Mouse (Mus musculus): ENCODE measurements around the gene Manba.
"Not testable (repeated sequence)": the region's sequence is repeated elsewhere in the genome, so short reads cannot be mapped to it uniquely, and the experiment has no call there.

The Manba gene

DNA sequence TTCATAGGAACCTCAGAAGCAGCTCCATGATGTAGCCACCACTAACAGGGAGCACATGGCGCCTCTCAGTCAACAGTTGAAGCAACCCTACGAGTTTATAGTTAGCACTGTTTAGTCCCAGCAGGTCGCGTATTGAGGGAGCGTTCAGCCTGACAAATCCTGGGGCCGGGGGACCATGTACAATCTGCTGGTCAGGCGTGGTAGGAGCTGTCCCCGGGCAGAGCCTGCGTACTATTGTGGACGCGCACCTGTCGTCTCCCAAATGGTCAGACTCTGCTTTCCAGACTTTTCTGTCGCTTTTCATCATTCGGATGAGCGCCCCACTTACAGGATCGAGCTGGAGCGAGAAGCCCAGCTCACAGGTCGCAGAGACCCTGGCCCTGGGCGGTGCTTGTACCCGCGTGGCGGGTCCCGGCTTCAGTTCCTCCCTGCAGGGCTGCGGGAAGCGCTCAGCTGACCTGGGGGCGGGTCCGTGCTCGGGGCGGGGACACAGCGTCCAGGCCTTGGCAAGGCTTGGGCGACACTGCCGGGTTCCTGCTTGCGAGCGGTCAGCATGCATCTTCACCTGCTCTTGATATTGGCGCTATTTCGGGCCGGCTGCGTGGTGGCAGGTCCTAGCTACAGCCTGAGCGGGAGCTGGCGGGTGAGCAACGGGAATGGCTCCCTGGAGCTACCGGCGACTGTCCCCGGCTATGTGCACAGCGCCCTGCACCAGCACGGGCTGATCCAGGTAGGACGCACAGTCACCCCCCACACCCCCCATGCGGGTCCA, at the start of gene Manba:
Manba (plus strand) TSS at position 484 of the 772 bp plus-strand sequence.
- DNase-seq (ENCODE audit: extremely low spot score, low spot score): peak; percentile 75

DNA sequence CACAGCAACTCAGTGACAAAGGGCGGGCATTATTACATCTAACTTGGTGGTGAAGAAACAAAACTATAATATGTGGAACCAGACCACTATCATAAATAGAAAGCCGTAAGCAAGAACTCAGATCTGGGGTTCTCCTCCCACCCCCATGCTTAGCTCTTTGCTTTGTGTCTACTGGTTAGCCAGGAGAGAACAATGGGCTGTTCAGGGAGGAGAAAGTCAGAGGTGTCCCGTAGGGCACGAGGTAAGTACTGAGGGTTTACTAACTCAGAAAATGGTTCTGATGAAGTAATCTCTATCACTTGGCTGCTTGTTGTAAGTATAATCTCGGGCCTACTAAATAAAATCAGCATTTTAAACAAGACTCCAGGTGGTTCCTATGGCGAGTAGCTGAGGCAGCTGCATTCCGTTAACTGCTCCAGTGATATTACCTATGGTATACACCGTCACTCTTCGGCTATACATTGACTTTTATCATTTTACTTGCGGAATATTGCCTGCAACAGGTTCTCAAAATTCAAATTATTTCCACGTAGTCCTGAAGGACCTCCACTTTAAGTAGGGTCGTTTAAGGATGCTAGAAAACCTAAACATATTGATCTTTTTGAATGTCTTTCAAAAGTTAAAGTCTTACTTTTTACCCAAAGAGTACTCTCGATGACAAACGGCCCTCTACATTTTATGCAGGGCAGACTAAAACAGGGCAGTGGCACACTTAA, 48.4 kb upstream of the Manba start:
- DNase-seq (ENCODE audit: extremely low spot score, low spot score): no peak

DNA sequence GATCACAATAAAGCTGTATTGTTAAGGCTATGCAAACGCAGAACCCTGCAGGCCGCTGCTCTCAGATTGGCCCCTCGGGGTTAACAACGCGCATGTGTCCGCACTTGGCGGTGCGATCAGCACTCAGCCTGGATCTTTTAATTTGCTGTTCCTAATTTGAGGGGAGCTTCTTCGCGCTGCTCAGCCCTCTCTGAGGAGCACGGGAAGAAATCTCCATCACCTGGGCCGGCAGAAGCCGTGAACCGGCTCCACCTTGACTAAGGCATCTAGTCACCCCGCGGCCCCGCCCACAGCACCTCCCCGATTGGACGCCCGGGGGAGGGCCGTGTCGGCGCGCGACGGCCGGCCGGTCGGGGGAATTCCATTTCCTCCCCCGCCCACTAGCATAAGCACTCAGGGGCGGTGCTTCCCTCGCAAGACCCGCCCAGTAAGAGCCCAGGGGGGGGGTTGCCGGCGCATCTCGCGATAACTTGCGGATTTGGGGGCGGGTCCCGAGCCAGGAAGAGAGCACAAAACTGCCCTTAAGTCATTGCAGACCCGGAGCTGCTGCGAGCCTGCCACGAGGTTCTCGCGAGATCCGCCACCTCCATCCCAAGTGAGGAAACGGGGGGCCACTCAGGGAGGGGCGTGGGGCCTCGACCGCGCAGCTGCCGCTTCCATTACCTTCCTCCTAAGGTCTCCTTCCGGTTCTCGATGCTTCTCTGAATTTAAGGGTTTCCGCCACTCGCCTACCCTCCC, 47.5 kb upstream of the Manba start, which contains the start of gene Ube2d3:
Ube2d3 (plus strand) TSS at position 392 of the 738 bp plus-strand sequence.
- peak; percentile 99 for DNase-seq (ENCODE audit: extremely low spot score, low spot score)

- peak; percentile 96 for DNase-seq (ENCODE audit: extremely low spot score, low spot score)
Measured at GRCm38 (mm10) chr3:135438531-135438912, 46.9 kb upstream of the Manba start.

- peak; percentile 76 for DNase-seq (ENCODE audit: extremely low spot score, low spot score)
Measured at GRCm38 (mm10) chr3:135438913-135439531, 46.4 kb upstream of the Manba start.

DNA sequence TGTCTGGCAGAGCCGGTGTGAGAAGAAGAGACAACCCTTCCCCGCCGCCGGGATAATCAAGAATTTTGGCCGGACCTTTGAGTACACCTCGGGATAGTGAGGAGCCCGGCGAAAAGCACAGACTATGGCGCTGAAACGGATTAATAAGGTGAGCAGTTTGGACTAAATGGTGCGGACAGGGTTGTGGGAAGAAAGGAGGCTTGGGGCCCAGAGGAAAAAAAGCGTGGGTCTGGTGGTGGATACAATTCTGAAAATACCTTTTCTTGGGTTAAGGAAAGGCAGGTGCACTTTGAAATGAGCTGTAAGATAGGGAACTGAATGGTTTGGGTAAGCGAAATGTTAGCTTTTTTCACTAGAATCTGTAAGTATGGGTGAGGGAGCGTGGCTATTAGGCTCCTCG, 45.8 kb upstream of the Manba start:
- DNase-seq (ENCODE audit: extremely low spot score, low spot score): no peak

- no peak for DNase-seq (ENCODE audit: extremely low spot score, low spot score)
Measured at GRCm38 (mm10) chr3:135440221-135440620, 45.2 kb upstream of the Manba start.

GRCm38 (mm10) chr3:135440621-135441020, 44.8 kb upstream of the Manba start:
- DNase-seq (ENCODE audit: extremely low spot score, low spot score): no peak

DNA sequence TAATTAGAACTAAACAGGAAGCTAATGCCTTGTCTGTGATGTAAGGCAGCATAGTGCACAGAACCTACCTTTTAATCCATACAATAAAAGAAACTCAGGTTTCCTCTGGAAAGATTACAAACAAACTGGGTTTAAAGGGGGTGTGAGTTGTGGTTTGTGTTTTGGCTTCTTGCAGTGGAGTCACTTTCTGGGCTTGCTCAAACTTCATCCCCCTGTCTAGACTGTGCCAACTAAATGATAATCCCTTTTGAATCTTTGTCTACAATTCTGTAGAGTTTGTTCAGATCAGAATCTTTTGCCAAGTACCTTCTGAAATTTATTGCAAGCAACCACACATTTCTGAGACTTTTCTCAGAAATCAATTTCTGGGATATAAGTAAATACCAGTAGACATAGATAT, 40.5 kb upstream of the Manba start:
- no peak for DNase-seq (ENCODE audit: extremely low spot score, low spot score)

DNA sequence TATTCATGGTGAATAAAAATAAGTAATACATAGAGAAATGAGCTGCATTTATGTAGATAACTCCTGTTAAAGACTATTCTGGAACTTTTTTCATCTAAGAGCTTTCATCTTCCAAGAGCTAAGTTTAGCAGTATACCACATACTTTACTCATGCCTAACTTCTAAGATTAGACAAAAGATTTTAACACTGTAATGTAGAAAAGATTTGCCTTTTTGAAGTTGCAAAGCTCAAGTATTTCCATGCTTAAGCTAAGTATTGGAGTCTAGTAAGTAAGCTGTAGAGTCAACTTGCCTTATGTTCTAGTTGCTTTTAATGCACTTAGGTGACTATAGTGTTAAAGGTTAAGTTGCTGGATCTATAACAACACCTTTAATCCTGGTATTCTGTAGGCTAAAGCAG, 26.4 kb upstream of the Manba start:
- DNase-seq (ENCODE audit: extremely low spot score, low spot score): no peak

GRCm38 (mm10) chr3:135468402-135468801, 17.0 kb upstream of the Manba start:
- no peak for DNase-seq (ENCODE audit: extremely low spot score, low spot score)

DNA sequence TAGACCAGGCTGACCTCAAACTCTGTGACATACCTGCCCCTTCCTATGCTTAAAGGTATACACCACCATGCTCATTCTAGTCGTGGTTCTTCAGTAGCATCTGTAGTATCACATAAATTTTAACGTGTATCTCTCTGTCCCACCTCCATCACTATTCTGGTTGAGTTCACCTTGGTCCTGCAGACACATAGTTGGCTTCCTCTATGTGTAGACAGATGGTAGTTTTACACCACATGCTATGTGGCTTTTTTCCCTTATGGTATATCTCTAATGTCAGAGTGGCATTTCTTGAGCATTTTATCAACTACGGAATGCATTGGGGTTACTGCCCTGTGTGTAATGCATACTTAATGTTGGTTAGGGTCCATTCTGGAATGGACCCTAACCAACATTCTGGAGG, 16.3 kb upstream of the Manba start:
- DNase-seq (ENCODE audit: extremely low spot score, low spot score): no peak

GRCm38 (mm10) chr3:135469974-135470373, 15.4 kb upstream of the Manba start:
- no peak for DNase-seq (ENCODE audit: extremely low spot score, low spot score)

DNA sequence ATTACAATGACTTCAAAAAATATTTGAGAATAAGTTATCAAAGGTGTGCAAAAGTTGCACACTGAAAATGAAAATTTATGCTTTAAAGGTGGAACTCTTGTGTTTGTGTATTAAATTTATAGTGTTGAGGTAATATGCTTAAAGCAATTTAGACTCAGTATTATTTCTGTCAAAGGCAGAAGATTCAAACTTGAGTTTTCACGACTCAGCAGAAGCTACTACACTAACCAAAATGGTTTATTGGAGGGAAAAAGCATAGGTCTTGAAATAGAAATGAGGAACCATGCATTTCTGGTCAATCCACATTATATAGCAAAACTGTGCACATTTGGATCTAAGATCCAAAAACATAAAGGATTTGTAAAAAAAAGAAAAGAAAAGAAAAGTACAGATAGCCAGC, 14.6 kb upstream of the Manba start:
- no peak for DNase-seq (ENCODE audit: extremely low spot score, low spot score)

GRCm38 (mm10) chr3:135475025-135475424, 10.4 kb upstream of the Manba start:
- DNase-seq (ENCODE audit: extremely low spot score, low spot score): no peak

GRCm38 (mm10) chr3:135476286-135476685, 9.1 kb upstream of the Manba start:
- DNase-seq (ENCODE audit: extremely low spot score, low spot score): no peak

DNA sequence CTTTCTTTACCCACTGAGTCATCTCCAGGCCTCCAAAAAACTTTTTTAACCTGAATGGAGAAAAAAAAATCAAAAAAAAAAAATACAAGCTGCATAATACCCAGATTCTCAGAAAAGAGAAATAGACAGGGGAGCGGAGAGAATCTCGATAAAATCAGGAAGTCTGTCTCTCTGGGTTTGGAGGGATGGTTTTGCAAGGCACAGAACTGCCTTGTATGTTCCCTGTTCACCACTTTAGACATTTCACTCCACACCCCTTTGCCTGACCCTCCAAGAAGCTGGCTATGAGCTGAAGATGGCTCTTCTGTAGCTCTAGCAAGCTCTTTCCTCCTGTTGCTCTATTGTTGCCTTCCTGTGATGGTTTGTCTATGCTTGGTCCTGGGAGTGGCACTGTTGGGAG, 8.4 kb upstream of the Manba start:
- no peak for DNase-seq (ENCODE audit: extremely low spot score, low spot score)

- not testable (repeated sequence) for DNase-seq (ENCODE audit: extremely low spot score, low spot score)
Measured at GRCm38 (mm10) chr3:135479090-135479489, 6.3 kb upstream of the Manba start.

DNA sequence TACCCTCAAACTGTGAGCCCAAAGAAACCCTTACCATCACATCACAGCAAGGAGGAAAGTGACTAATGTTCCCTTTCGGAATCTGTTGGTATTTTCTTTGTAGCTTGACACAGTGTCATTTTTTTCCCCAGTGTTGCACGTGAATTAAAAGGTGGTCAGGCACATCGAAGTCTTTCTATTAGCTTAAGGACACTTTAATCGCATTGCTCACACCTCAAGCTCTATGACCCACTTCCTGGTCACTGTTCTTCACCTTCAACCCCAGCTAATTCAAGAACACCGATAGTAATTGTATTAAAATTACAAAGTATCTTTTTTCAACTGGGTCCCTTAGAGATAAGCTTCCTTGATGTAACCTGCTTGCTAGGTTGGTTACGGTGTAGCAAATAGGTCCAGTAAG, 4.6 kb upstream of the Manba start:
- no peak for DNase-seq (ENCODE audit: extremely low spot score, low spot score)

GRCm38 (mm10) chr3:135481608-135482007, 3.8 kb upstream of the Manba start:
- no peak for DNase-seq (ENCODE audit: extremely low spot score, low spot score)

GRCm38 (mm10) chr3:135484650-135485049, 761 bp upstream of the Manba start:
- not testable (repeated sequence) for DNase-seq (ENCODE audit: extremely low spot score, low spot score)

- no peak for DNase-seq (ENCODE audit: extremely low spot score, low spot score)
Measured at GRCm38 (mm10) chr3:135485900-135486241, 460 bp downstream of the Manba start.
